Mouse (Mus musculus): ENCODE data around the gene Tlr5.

DNA sequence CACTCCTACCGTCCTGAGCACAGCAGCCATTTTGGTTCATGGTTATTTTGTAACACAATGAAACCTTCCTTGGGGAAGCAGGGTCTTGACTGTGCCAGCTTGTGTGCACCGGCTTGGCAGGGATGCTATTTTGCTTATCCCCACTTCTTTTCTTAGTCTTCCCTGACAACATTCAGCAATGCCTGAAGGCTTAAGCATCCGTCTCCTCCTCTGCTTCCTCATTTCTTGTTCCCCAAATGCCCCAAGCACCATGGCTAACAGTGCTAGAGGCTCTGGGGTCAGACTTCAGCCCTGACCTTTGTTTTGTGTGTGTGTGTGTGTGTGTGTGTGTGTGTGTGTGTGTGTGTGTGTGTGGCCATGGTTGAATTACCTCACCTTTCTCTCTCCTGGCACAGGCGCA is 31.8 kb upstream of the Tlr5 start:
- TF ChIP-seq POLR2A (IDR thresholded peaks at IDR 0.05; ENCODE audit: low read depth, low read length) (no peak), CTCF (IDR thresholded peaks at IDR 0.05; ENCODE audit: extremely low read depth, insufficient read depth, insufficient read length, insufficient replicate concordance) (no peak)
